Mouse (Mus musculus) stomach, embryonic 14.5 days (tissue): ENCODE data around the gene Mlst8. TPM values are rescaled to one million over a fixed set of nuclear protein-coding genes. Genes with fewer than 3 reads are reported as not detected.

ENCODE experiments used
- ATAC-seq: fragments of 200-750 bp; cut with Nextera tagmentation; 2 replicates; pipeline ENCODE4 v1.8.0; 2017; ENCODE audit warnings: low read depth, moderate TSS enrichment; ENCODE audit not compliant: insufficient number of reproducible peaks, insufficient read depth, low FRiP score
- H3K27ac ChIP-seq: fragments of 300-500 bp; sonication (generic); 2 replicates; pipeline ENCODE4 v1.5.1; 2014; ENCODE audit warnings: mild to moderate bottlenecking, low read length, moderate library complexity, mixed read lengths
- H3K27me3 ChIP-seq: fragments of 300-500 bp; sonication (generic); 2 replicates; pipeline ENCODE4 v1.6.1; 2014; ENCODE audit warnings: low read length, control low read depth, mixed read lengths; ENCODE audit not compliant: control insufficient read depth, insufficient read depth
- H3K36me3 ChIP-seq: fragments of 300-500 bp; sonication (generic); 2 replicates; pipeline ENCODE4 v1.6.1; 2014; ENCODE audit warnings: mild to moderate bottlenecking, control low read depth, low read length, moderate library complexity, mixed read lengths; ENCODE audit not compliant: control insufficient read depth, insufficient read depth
- H3K4me1 ChIP-seq: fragments of 300-500 bp; sonication (generic); 2 replicates; pipeline ENCODE4 v1.6.1; 2014; ENCODE audit warnings: low read length, control low read depth, mixed read lengths; ENCODE audit not compliant: control insufficient read depth, insufficient read depth
- H3K4me2 ChIP-seq: fragments of 300-500 bp; sonication (generic); replicated peaks from 2 replicates; pipeline ENCODE4 v1.6.1; 2014; ENCODE audit warnings: low read depth, low read length, control low read depth
- H3K4me3 ChIP-seq: fragments of 300-500 bp; sonication (generic); 2 replicates; pipeline ENCODE4 v1.5.1; 2014; ENCODE audit warnings: low read depth, low read length, control low read depth
- H3K9ac ChIP-seq: fragments of 300-500 bp; sonication (generic); replicated peaks from 2 replicates; pipeline ENCODE4 v1.6.1; 2014; ENCODE audit warnings: low read depth, mild to moderate bottlenecking, control low read depth, low read length, moderate library complexity, mixed read lengths
- H3K9me3 ChIP-seq: fragments of 300-500 bp; sonication (generic); 2 replicates; pipeline ENCODE4 v1.6.1; 2016; ENCODE audit warnings: low read depth, low read length, control low read depth; ENCODE audit not compliant: control insufficient read depth
- WGBS: fragments of 180-500 bp; shearing (Covaris S2); extraction: QIAGEN DNeasy Blood & Tissue Kit; methylation state at CpG from one replicate; pipeline ENCODE4 v1.1.7; 2014; 5-methylcytosine and 5-hydroxymethylcytosine counted together
- polyA plus RNA-seq: library from polyadenylated mRNA; unstranded; fragments of >200 nt; fragmentation: Nextera tagmentation; extraction: Ambion mirVana; gene quantifications from 2 replicates; pipeline ENCODE4 v1.2.1, GENCODE M21; 2014

Mlst8 gene
- polyA plus RNA-seq, 1 experiment from 2014 or later = 46.2 TPM

DNA sequence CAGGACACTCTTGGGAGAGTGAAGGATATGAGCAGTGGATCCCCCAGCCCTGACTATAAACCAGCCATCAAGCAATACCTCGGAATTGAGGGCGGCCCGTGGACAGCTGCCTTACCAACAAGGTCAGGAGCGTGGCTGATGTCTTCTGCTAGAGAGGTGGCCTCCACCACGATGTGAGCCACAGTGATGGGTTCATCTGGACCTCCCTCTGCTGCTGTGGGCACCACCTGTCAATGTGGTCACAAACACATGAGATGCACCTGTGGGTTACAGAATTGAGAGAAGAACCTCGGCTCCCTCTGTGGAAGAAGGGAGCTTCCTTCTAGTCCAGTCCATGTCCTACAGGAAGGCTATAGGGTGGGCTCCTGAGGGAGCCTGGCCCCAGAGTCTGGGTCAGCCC, 29.4 kb downstream of the Mlst8 start:
- no peak for ATAC-seq
- no peak overlapping the region for H3K27ac ChIP-seq
- H3K9me3 ChIP-seq = no peaks in the 10 kb centered on the region
- H3K4me3 ChIP-seq = no peak overlapping the region
- no peaks in the 10 kb centered on the region for H3K27me3 ChIP-seq
- 92% methylated on average over 6 of the region's 6 CpGs for WGBS
- peaks cover 68% of the 10 kb centered on the region for H3K36me3 ChIP-seq
- no peak overlapping the region for H3K4me2 ChIP-seq
- peaks cover 10% of the 10 kb centered on the region; the same call in 1 of the 2 replicates for H3K4me1 ChIP-seq
- no peak overlapping the region for H3K9ac ChIP-seq

DNA sequence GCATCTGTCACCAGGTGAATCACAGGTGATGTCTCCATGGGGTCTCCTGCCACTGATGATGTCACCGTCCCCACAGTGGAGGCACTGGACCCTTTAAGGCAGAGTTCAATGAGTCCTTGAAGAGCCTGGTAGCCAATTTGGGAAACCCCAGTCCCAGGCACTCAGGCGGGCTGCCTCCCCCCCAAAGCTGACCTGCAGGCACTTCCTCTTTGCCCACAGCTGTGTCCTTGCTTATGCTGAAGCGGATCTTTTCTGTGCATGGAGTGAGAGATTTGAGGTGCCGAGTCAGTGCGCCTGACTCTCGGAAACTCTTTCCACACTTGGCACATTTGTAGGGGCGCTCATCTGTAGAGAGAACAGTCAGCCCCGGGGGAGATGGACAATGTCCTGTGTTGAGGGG, 32.3 kb downstream of the Mlst8 start:
- WGBS = 93% methylated on average over 8 of the region's 8 CpGs
- Histone ChIP-seq H3K27me3 (no peaks in the 10 kb centered on the region), H3K9ac (no peak overlapping the region), H3K9me3 (no peaks in the 10 kb centered on the region), H3K27ac (no peak overlapping the region), H3K4me1 (no peaks in the 10 kb centered on the region), H3K4me2 (no peak overlapping the region), H3K36me3 (peaks cover 81% of the 10 kb centered on the region), H3K4me3 (no peak overlapping the region)
- ATAC-seq = no peak

DNA sequence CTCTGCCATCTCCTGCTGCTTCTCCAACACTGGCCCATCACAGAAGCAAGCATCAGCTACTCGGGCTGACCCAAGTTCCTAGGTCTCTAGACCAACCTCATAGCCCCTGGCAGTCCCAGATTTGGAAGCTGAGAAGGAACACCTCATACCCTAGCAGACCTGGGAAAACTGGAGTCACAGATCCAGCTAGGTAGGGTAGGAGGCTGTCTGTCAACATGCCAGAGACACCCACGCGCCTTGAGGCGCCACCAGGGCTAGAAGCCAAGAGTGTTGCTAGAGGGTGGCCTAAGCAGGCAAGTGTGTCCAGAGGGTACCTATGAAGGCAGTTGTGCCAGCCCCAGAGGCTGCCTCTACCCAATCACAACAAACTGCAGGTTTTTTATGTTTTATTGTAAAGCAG, 35.5 kb downstream of the Mlst8 start:
- ATAC-seq = no peak
- Histone ChIP-seq H3K27ac (no peak overlapping the region), H3K36me3 (peaks cover 76% of the 10 kb centered on the region), H3K9ac (no peak overlapping the region), H3K4me3 (no peak overlapping the region), H3K27me3 (no peaks in the 10 kb centered on the region), H3K9me3 (no peaks in the 10 kb centered on the region), H3K4me2 (no peak overlapping the region), H3K4me1 (no peaks in the 10 kb centered on the region)
- 86% methylated on average over 4 of the region's 4 CpGs for WGBS

DNA sequence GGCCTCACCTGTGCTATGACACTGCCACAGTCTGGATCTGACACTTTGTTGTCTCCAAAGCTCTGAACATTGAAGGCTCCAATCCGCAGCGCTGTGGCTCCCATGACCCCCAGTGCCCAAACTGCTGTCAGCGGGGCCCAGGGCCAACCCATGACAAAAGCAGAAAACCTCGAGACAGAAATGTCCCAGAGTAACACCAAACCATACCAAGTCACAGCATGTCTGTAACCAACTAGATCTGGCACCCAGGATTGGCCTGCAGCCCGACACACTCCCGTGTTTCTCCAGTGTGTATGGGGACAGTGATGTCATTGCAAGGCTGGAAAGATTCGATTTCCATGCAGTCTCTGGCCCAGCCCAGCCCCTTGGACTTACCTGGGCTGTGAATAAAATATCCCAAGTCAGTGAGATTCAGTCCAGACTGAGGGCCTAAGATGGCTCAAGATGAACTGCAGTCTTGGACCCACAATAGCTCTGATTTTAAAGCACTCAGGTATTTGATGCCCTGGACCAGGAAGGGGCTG, 36.2 kb downstream of the Mlst8 start, which contains the start of gene Dnase1l2:
Dnase1l2 (minus strand) TSS at position 474 of the 524 bp plus-strand sequence.
- no peak within 1 kb of the TSS for H3K9ac ChIP-seq
- WGBS = 84% methylated on average over 7 of the region's 7 CpGs

DNA sequence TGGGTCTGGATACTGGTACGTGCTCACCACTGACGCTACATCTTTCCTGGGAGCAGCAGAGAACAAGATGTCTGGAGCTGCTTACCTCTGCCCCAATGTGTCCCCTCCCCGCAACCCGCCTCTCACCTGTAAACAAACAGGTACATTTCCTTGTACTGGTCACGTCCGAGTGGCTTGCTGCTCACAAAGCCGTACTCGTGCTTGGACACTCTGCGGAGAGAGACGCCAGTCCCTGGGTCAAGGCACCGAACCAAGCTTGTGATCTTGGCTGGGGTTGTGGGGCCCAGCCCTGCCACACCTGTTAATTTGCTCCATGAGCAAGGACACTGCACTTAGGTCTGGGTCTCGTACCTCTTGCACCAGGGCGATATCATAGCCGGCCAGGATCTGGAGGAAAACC, 36.8 kb downstream of the Mlst8 start:
- H3K4me1 ChIP-seq = no peaks in the 10 kb centered on the region
- H3K9ac ChIP-seq = no peak overlapping the region
- H3K27ac ChIP-seq = no peak overlapping the region
- no peaks in the 10 kb centered on the region for H3K27me3 ChIP-seq
- H3K4me3 ChIP-seq = no peak overlapping the region
- no peaks in the 10 kb centered on the region for H3K9me3 ChIP-seq
- 84% methylated on average over 14 of the region's 14 CpGs for WGBS
- peaks cover 68% of the 10 kb centered on the region for H3K36me3 ChIP-seq
- no peak overlapping the region for H3K4me2 ChIP-seq
- ATAC-seq = no peak

More for the DNA sequence above, 36.2 kb downstream of the Mlst8 start, which contains the start of gene Dnase1l2:
- no peak within 1 kb of the TSS for H3K4me2 ChIP-seq
- no peaks in the 10 kb centered on the region for H3K27me3 ChIP-seq
- ATAC-seq = no peak
- H3K9me3 ChIP-seq = no peaks in the 10 kb centered on the region
- H3K4me3 ChIP-seq = no peak within 1 kb of the TSS
- H3K4me1 ChIP-seq = no peaks in the 10 kb centered on the region
- peaks cover 69% of the 10 kb centered on the region for H3K36me3 ChIP-seq
- H3K27ac ChIP-seq = no peak within 1 kb of the TSS

DNA sequence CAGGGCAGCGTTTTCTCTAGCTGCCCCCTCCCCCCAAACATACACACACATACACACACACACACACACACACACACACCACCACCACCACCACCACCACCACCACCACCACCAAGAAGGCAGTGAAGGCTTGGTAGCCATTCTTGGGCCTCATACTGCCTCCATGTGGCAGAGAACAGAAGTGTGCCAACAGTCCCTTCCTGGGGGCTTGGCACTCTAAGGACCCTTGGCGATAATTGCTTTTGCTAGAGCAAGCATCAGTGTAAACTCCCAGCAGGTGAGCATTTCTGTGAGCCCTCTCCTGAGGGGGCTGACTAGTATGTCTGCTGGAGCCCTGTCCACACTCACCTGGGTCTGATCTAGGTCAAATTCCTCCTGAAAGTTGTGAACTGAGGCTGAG, 37.7 kb downstream of the Mlst8 start:
- Histone ChIP-seq H3K4me3 (no peak overlapping the region), H3K36me3 (peaks cover 61% of the 10 kb centered on the region), H3K27ac (no peak overlapping the region), H3K27me3 (no peaks in the 10 kb centered on the region), H3K4me1 (no peaks in the 10 kb centered on the region), H3K9me3 (no peaks in the 10 kb centered on the region), H3K4me2 (no peak overlapping the region), H3K9ac (no peak overlapping the region)
- no peak for ATAC-seq
- 56% methylated on average over 2 of the region's 2 CpGs for WGBS

DNA sequence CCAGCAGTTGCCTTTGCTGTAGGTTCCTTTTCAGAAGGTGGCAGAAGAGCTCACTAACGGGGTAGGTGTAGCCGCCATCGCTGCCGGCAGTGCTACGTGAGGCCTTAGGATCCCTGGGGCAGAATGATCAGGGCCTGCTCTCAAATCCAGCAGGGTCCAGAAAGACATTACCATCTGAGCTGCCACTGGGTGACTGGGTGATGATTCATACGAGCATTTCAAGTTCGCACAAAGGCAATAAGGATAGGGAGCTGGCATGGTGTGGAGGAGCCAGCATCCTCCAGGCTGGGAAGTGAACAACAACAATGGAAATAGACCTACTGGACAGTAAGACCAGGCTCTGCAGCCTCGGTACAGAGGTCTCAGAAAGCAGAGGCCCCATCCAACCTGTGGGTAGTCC, 38.5 kb downstream of the Mlst8 start:
- Histone ChIP-seq H3K4me3 (no peak overlapping the region), H3K27me3 (no peaks in the 10 kb centered on the region), H3K36me3 (peaks cover 57% of the 10 kb centered on the region), H3K4me2 (no peak overlapping the region), H3K27ac (no peak overlapping the region), H3K4me1 (no peaks in the 10 kb centered on the region), H3K9me3 (no peaks in the 10 kb centered on the region), H3K9ac (no peak overlapping the region)
- WGBS = 89% methylated on average over 8 of the region's 8 CpGs
- no peak for ATAC-seq

DNA sequence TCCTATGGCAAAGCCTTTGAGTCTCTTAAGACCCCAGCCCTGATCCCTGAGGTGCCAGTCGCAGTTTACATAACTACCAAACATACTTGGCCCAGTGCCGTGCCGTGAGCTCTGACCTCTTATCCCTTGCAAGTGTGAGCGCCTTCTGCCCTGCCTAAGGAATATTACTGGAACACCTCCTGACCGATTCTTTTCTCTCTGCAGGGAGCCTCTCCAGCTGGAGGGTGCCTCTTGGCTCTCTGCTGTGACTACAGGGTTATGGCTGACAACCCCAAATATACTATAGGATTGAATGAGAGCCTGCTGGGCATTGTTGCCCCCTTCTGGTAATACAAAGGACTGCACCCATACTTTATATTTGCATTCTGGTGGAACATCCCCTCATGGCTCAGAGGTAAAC, 41.9 kb downstream of the Mlst8 start:
- no peak overlapping the region for H3K4me3 ChIP-seq
- H3K27ac ChIP-seq = no peak overlapping the region
- H3K36me3 ChIP-seq = peaks cover 43% of the 10 kb centered on the region
- H3K4me1 ChIP-seq = no peaks in the 10 kb centered on the region
- H3K4me2 ChIP-seq = no peak overlapping the region
- 73% methylated on average over 5 of the region's 5 CpGs for WGBS
- no peaks in the 10 kb centered on the region for H3K9me3 ChIP-seq
- no peaks in the 10 kb centered on the region for H3K27me3 ChIP-seq
- no peak overlapping the region for H3K9ac ChIP-seq
- 0 out of 2 replicates have a peak, but pooled peaks have one; percentile 28 for ATAC-seq
